Mouse (Mus musculus) layer of hippocampus, adult 18-20 months (tissue): ENCODE measurements at regions not wholly inside any gene's neighbourhood (a gene's known extent, or its start where the extent isn't known, plus 50 kb on each side); places are given as distances from the start of the nearest gene placed in this dataset.
A peak's percentile ranks its signal among the peaks of the same experiment; 100 is the strongest.

Source experiments
- DNase-seq, 2 experiments: peaks; one replicate each; pipeline ENCODE4 v3.0.0; 2022; ENCODE audit warnings: low spot score in 2 of 2

DNA sequence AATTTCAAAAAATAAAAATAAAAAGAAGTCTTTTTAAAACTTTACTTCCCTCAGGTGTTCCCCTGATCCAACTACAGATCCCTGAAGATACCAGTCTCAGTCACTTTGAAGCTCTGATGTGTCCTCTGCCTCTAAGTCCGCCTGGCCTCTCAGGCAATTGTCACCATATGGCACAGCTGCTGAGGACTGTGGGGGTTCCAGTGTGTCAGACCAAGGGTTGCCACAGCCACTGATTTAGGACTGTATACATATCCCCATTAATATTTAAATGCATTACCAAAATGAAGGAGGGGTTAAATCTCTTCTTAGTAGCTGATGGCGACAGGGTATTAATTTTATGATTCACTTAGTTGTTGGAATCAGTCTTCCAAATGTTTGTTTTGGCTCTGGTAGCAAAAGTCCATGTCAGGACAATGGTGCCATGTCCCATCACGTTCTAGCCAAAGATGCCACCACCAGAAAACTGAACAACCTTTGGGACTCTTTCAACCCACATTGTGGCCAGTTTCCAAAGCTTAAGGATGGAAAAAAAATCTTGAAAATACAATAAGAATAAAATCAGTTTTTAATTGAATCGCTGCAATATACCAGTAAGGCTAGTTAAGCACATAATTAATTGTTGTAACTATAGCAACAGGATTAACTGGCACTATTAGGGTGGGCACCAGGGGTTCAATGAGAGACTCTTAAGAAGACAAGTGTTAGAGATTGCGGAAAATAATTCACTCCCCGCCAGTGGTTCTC lies 62.5 kb downstream of the Arrdc4 start:
- DNase-seq, result no peak

- DNase-seq, result no peak
Observed at GRCm38 (mm10) chr7:68682929-68683643, 66.0 kb downstream of the Arrdc4 start.

GRCm38 (mm10) chr7:68682318-68682728 lies 66.7 kb downstream of the Arrdc4 start:
- peak in 1 of 2 experiments; percentile 4 for DNase-seq

- no peak for DNase-seq
Observed at GRCm38 (mm10) chr7:68679770-68680169, 69.3 kb downstream of the Arrdc4 start.

GRCm38 (mm10) chr7:68667790-68668732 lies 81.0 kb downstream of the Arrdc4 start:
- no peak for DNase-seq

DNA sequence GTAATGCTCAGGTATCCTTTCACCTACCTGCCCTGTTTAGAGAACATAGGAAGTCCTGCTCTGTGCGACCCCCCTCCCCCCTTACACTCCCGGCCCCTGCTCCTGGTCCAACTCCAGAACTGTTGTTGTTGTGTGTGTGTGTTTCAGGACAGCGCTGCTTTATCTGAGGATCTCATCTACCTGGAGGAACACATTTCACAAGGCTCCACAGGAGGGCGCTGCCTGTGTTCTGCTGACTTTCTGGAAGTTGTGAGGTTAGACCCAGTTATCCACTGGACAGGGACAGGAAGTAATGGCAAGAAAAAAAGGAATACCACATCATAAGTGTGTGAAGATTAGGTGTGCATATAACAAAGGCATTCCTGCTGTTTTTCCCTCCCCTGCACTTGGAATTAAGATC lies 81.8 kb downstream of the Arrdc4 start:
- peak in 1 of 2 experiments; percentile 5 for DNase-seq

GRCm38 (mm10) chr7:68656354-68656753 lies 92.7 kb downstream of the Arrdc4 start:
- DNase-seq, result no peak

- no peak for DNase-seq
Observed at GRCm38 (mm10) chr7:68653534-68653933, 95.5 kb downstream of the Arrdc4 start.

DNA sequence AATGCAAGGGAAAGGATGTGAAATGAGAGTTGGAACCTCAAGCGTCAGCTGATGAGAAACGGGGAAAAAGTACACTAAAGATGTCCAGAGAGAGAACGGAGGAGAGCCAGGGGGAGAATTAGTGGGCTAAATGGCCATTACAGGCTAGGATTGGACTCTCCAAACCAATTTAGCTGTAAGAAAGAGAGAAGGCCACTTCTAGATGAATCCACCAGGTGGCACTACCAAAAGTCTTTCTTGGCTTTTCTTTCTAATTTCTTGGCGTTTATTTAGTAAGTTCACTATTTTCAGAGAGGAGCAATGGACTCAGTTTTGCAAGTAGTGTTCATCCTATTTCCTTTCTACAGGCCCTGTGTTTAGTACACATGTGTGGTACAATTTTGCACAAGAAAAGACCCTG lies 97.6 kb downstream of the Arrdc4 start:
- peak in 1 of 2 experiments; percentile 15 for DNase-seq

- no peak for DNase-seq
Observed at GRCm38 (mm10) chr7:68637556-68638215, 111.4 kb downstream of the Arrdc4 start.

GRCm38 (mm10) chr7:68621080-68621479 lies 128.0 kb downstream of the Arrdc4 start:
- no peak for DNase-seq

DNA sequence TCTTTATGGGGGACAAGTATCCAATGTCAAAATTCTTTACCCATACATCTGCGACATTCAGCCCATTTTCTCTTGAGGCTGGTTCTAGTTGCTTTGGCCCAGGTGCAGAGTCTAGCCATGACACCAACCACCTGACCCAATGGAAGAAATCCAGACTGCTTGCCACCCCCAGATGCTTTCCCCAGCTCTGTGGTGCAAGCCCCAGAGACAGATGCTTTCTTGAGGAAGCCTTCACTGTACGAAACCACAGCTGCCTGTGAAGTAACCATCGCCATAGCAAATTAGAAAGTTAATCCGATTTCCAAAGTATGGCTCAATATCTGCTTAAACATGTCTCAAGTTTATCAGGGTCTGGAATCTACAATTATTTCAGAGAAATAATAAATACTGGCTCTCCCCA lies 138.5 kb downstream of the Arrdc4 start:
- no peak for DNase-seq

DNA sequence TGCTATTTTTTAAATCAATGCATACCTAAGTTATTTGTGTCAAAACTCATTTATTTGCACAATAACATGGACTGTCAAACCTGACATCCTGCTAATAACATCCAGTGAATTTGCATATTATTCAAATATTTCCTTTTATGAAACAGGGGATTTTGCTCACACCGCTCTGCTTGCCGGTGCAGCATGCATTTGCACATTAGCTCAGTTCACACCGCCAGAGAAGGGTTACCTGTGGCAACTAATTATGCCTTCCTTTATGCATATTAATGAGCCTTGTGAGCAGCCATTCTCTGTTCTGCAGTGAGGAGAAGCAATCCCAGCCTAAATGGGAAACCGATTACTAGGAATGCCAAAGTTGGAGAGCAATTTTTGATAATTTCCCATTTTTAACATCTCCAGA lies 141.9 kb downstream of the Arrdc4 start:
- no peak for DNase-seq

DNA sequence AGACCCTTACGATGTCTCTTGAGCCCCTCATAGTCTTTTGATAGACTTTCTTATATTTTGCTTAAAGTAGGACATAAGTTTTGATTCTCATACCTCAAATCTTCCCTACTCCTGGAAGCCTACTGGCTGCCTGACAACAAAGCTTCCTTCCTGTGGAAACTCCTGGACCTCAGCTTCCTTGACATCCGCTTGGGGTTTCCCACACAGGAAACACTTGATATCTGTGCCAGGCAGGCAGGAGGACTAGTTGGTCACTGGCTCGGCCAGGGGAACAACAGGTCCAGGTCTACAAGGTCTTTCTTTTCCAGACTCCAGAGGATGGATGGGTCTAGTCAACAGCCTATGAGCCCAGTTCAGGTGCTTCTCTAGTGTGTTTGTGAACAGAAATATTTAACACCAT lies 142.8 kb downstream of the Arrdc4 start:
- DNase-seq, result no peak

- DNase-seq, result no peak
Observed at GRCm38 (mm10) chr7:68603711-68604110, 145.3 kb downstream of the Arrdc4 start.

DNA sequence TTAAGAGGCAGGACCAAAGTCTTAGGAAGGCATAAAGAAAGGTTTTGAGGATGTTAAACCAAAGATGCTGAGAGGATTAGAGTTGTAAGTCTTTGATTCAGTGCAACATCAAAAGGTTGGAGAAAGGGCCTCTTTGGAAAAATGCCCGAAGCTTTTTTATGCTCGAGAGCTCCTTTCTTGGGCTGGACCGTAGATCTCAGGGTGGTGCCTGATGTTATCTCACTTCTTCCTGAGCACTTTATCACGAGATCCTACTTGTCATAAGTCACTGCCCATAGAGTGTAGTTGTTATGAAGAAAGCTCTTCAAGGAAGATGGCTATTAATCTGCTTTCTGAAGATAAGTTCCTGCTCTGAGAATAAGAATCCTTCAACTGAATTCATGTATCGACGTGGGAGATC lies 147.0 kb downstream of the Arrdc4 start:
- DNase-seq, result no peak

- no peak for DNase-seq
Observed at GRCm38 (mm10) chr7:68594017-68594386, 155.0 kb downstream of the Arrdc4 start.

DNA sequence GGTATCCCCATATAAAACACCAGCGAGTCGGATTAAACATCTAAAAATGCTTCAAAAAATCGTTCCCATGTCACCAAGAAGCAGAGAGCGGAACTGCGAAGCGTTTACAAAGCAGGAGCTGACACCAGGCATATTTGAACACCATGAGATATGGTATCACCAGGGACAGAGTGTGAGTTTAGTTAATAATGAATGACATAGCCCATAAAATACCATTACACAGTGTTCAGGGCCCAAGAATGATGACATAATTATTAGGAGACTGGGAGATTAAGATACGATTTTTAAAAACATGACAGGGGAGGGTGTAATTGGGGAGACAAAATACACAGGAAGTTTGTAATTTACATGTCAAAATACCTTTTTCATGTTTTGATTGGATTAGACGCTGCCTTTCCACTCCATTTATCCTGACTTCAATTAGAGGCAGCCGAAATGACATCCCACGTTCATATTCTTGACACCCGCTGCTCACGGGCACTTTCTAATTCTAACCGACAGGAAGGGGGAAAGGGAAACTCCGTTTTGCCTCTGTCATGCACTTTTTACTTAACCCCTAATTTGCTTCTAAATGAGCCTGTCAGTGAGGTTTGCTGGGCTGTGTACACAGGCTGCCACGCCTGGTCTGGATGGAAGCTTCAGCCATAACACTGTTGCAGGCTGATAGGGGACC lies 155.6 kb downstream of the Arrdc4 start:
- no peak for DNase-seq

DNA sequence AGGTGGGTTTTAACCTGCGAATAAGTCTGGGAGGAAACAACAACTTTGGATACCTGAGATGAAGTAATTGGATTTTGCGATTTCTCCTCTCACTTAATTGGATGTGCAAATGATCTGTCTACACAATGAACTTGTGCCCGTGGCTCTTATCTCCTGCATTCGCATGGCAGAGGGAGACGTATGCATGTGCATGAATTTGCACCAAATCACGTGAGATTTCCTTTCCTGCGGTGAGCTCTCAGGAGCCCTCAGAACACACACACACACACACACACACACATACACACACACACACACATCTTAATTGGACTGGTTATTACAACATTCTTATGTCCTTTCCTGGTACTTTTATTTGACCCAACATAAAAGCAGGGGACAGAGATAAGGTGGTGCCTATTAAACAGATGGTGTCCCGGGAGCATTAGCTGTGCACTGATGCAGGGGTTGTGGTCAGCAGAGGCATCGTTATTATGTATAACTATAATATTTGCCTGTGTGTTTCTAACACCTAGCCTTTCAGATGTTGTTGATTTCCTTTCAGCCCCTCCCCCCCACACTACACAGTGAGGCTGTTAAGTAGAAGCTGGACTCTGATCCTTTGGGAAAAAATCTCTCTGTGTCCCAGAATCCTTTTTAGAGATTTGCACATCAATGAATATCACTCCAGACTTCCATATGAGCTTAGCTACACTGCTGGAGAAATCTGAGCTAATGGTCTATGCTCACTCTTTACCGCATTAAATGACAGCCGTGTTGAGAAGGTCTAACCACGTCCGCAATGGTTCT lies 166.3 kb downstream of the Arrdc4 start:
- DNase-seq, result no peak

- DNase-seq, result peak in 1 of 2 experiments; percentile 66
Observed at GRCm38 (mm10) chr7:68580650-68581049, 168.4 kb downstream of the Arrdc4 start.
